Mouse (Mus musculus) ES-E14 (cell line): ENCODE measurements around the gene Asb13.

Experiments
- CHD2 ChIP-seq: IDR thresholded peaks from 2 replicates; pipeline ENCODE4 v1.6.1; 2014; ENCODE audit warnings: mild to moderate bottlenecking, low read depth, low read length, inconsistent platforms
- HCFC1 ChIP-seq: IDR thresholded peaks from 2 replicates; pipeline ENCODE4 v1.6.1; 2012; ENCODE audit warnings: low read length, inconsistent platforms, borderline replicate concordance; ENCODE audit not compliant: insufficient read depth
- MAFK ChIP-seq: IDR thresholded peaks from 2 replicates; pipeline ENCODE4 v1.6.1; 2014; ENCODE audit warnings: mild to moderate bottlenecking, low read depth, low read length, inconsistent platforms; ENCODE audit not compliant: insufficient read depth
- ZC3H11A ChIP-seq: IDR thresholded peaks from 2 replicates; pipeline ENCODE4 v1.6.1; 2012; ENCODE audit warnings: low read depth, mild to moderate bottlenecking, inconsistent platforms, low read length, borderline replicate concordance

DNA sequence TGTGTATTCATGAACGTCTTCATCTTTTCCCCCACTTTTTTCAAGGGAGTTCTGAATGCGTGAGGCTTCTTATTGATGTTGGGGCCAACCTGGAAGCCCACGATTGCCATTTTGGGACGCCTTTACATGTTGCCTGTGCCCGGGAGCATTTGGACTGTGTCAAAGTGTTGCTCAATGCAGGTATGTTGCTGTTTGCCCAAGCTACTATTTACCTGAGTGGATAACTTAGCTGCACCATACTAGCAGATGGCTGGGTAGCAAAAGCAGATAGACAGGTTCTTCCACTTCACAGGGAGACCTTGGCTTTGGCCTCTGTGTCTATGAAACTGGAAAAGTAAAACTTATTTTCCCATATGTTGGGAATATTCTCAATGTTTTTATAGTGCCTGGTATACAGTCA, 11.0 kb downstream of the Asb13 start:
- TF ChIP-seq CHD2, result no peak
- no peak for TF ChIP-seq MAFK
- no peak for TF ChIP-seq HCFC1
- TF ChIP-seq ZC3H11A, result no peak
